Mouse (Mus musculus) intestine, embryonic 14.5 days (tissue): ENCODE results near the gene Sept3. TPM values are rescaled to one million over a fixed set of nuclear protein-coding genes. Genes with fewer than 3 reads are reported as not detected.
A peak's percentile ranks its signal among the peaks of the same experiment; 100 is the strongest.

Experiments used
- ATAC-seq: fragments of 200-750 bp; cut with Nextera tagmentation; replicated peaks from 2 replicates; pipeline ENCODE4 v1.8.0; 2017; ENCODE audit warnings: low read depth, moderate number of reproducible peaks, moderate TSS enrichment, moderate library complexity; ENCODE audit not compliant: low FRiP score, low TSS enrichment
- DNase-seq: peaks from one replicate; pipeline ENCODE4 v3.0.0-alpha.2; 2018; ENCODE audit warnings: low spot score
- H3K27ac ChIP-seq: fragments of 300-500 bp; sonication (generic); 2 replicates; pipeline ENCODE4 v1.5.1; 2014; ENCODE audit warnings: low read depth, mild to moderate bottlenecking, control low read depth
- H3K27me3 ChIP-seq: fragments of 300-500 bp; sonication (generic); replicated peaks from 2 replicates; pipeline ENCODE4 v1.6.1; 2014; ENCODE audit warnings: low read length, control low read depth; ENCODE audit not compliant: control insufficient read depth, insufficient read depth
- H3K36me3 ChIP-seq: fragments of 300-500 bp; sonication (generic); 2 replicates; pipeline ENCODE4 v1.6.1; 2014; ENCODE audit warnings: low read length, control low read depth; ENCODE audit not compliant: control insufficient read depth, insufficient read depth
- H3K4me1 ChIP-seq: fragments of 300-500 bp; sonication (generic); replicated peaks from 2 replicates; pipeline ENCODE4 v1.6.1; 2014; ENCODE audit warnings: low read length, control low read depth, mixed read lengths; ENCODE audit not compliant: control insufficient read depth, insufficient read depth
- H3K4me2 ChIP-seq: fragments of 300-500 bp; sonication (generic); 2 replicates; pipeline ENCODE4 v1.6.1; 2014; ENCODE audit warnings: low read length
- H3K4me3 ChIP-seq: fragments of 300-500 bp; sonication (generic); 2 replicates; pipeline ENCODE4 v1.5.1; 2014; ENCODE audit warnings: low read depth, low read length, control low read depth, mixed read lengths
- H3K9ac ChIP-seq: fragments of 300-500 bp; sonication (generic); 2 replicates; pipeline ENCODE4 v1.6.1; 2014; ENCODE audit warnings: mild to moderate bottlenecking, low read length
- H3K9me3 ChIP-seq: fragments of 300-500 bp; sonication (generic); 2 replicates; pipeline ENCODE4 v1.6.1; 2016; ENCODE audit warnings: low read length, control low read depth; ENCODE audit not compliant: control insufficient read depth
- WGBS: fragments of 180-500 bp; shearing (Covaris S2); extraction: QIAGEN DNeasy Blood & Tissue Kit; methylation state at CpG from one replicate; pipeline ENCODE4 v1.1.7; 2014; 5-methylcytosine and 5-hydroxymethylcytosine counted together
- polyA plus RNA-seq: library from polyadenylated mRNA; unstranded; fragments of >200 nt; fragmentation: Nextera tagmentation; extraction: Ambion mirVana; gene quantifications from 2 replicates; pipeline ENCODE4 v1.2.1, GENCODE M21; 2014

Gene Sept3
- polyA plus RNA-seq, 1 experiment from 2014 or later, result 18.3 TPM

- peak overlapping the region; percentile 81 for H3K4me2 ChIP-seq
- no peak for ATAC-seq
- no peaks in the 10 kb centered on the region for H3K9me3 ChIP-seq
- H3K36me3 ChIP-seq, result peaks cover 32% of the 10 kb centered on the region
- WGBS, result 17% methylated on average over 4 of the region's 4 CpGs
- H3K27me3 ChIP-seq, result no peaks in the 10 kb centered on the region
- H3K4me1 ChIP-seq, result peaks cover 23% of the 10 kb centered on the region
- peak overlapping the region; percentile 70 for H3K4me3 ChIP-seq
- no peak for DNase-seq
- peak overlapping the region; percentile 59 for H3K9ac ChIP-seq
- peak overlapping the region; percentile 62; the same call in 1 of the 2 replicates for H3K27ac ChIP-seq
Measured at GRCm38 (mm10) chr15:82337875-82338274, 63.2 kb downstream of the Sept3 start.

- Histone ChIP-seq H3K36me3 (peaks cover 29% of the 10 kb centered on the region), H3K4me1 (peaks cover 23% of the 10 kb centered on the region), H3K9ac (peak within 1 kb of the TSS; percentile 59), H3K9me3 (no peaks in the 10 kb centered on the region), H3K27me3 (no peaks in the 10 kb centered on the region), H3K27ac (peak within 1 kb of the TSS; percentile 62; the same call in 1 of the 2 replicates), H3K4me2 (peak within 1 kb of the TSS; percentile 81), H3K4me3 (peak within 1 kb of the TSS; percentile 70)
- DNase-seq, result peak; percentile 97
- under 1% methylated on average over 41 of the region's 41 CpGs for WGBS
- peak; percentile 82 for ATAC-seq
Measured at GRCm38 (mm10) chr15:82338593-82339112, 64.0 kb downstream of the Sept3 start, which contains the start of the genes Naga, Pheta2 and Smdt1. TSS of gene Naga (minus strand) at chr15:82338925. TSS of gene Pheta2 (plus strand) at chr15:82338942. TSS of gene Smdt1 (plus strand) at chr15:82338959.

- 59% methylated on average over 10 of the region's 10 CpGs for WGBS
Measured at GRCm38 (mm10) chr15:82339150-82339549, 64.5 kb downstream of the Sept3 start.

GRCm38 (mm10) chr15:82339634-82340254, 65.1 kb downstream of the Sept3 start:
- Histone ChIP-seq H3K27me3 (no peaks in the 10 kb centered on the region), H3K9ac (no peak overlapping the region), H3K27ac (no peak overlapping the region), H3K36me3 (peaks cover 22% of the 10 kb centered on the region), H3K9me3 (no peaks in the 10 kb centered on the region), H3K4me2 (no peak overlapping the region), H3K4me1 (peaks cover 23% of the 10 kb centered on the region), H3K4me3 (no peak overlapping the region)
- 64% methylated on average over 8 of the region's 8 CpGs for WGBS
- DNase-seq, result no peak
- ATAC-seq, result no peak

More at GRCm38 (mm10) chr15:82339150-82339549, 64.5 kb downstream of the Sept3 start:
- ATAC-seq, result no peak
- Histone ChIP-seq H3K4me3 (peak overlapping the region; percentile 70), H3K9me3 (no peaks in the 10 kb centered on the region), H3K9ac (peak overlapping the region; percentile 59; the same call in 1 of the 2 replicates), H3K27me3 (no peaks in the 10 kb centered on the region), H3K4me1 (peaks cover 23% of the 10 kb centered on the region), H3K27ac (no peak overlapping the region), H3K36me3 (peaks cover 27% of the 10 kb centered on the region), H3K4me2 (peak overlapping the region; percentile 81)
- no peak for DNase-seq

- H3K4me1 ChIP-seq, result peaks cover 23% of the 10 kb centered on the region
- H3K9me3 ChIP-seq, result no peaks in the 10 kb centered on the region
- peak overlapping the region; percentile 72 for H3K4me2 ChIP-seq
- ATAC-seq (no peak), DNase-seq (peak; percentile 71)
- peak overlapping the region; percentile 88 for H3K27ac ChIP-seq
- H3K4me3 ChIP-seq, result peak overlapping the region; percentile 53
- H3K9ac ChIP-seq, result peak overlapping the region; percentile 82
- peaks cover 16% of the 10 kb centered on the region for H3K36me3 ChIP-seq
- H3K27me3 ChIP-seq, result no peaks in the 10 kb centered on the region
- WGBS, result 34% methylated on average over 21 of the region's 21 CpGs
Measured at GRCm38 (mm10) chr15:82340414-82341035, 65.8 kb downstream of the Sept3 start.

GRCm38 (mm10) chr15:82341036-82341501, 66.4 kb downstream of the Sept3 start:
- Histone ChIP-seq H3K27ac (peak overlapping the region; percentile 88), H3K27me3 (no peaks in the 10 kb centered on the region), H3K4me2 (peak overlapping the region; percentile 72), H3K4me1 (peaks cover 23% of the 10 kb centered on the region), H3K4me3 (peak overlapping the region; percentile 53), H3K9me3 (no peaks in the 10 kb centered on the region), H3K9ac (peak overlapping the region; percentile 82), H3K36me3 (peaks cover 11% of the 10 kb centered on the region; the same call in 1 of the 2 replicates)
- WGBS, result 2% methylated on average over 35 of the region's 40 CpGs
- peak; percentile 83 for DNase-seq
- ATAC-seq, result no peak

GRCm38 (mm10) chr15:82341675-82342542, 67.2 kb downstream of the Sept3 start:
- peak overlapping the region; percentile 53 for H3K4me3 ChIP-seq
- H3K4me1 ChIP-seq, result peaks cover 27% of the 10 kb centered on the region
- peak overlapping the region; percentile 88 for H3K27ac ChIP-seq
- ATAC-seq, result no peak
- H3K9me3 ChIP-seq, result no peaks in the 10 kb centered on the region
- H3K9ac ChIP-seq, result peak overlapping the region; percentile 82
- no peaks in the 10 kb centered on the region for H3K27me3 ChIP-seq
- H3K4me2 ChIP-seq, result peak overlapping the region; percentile 72
- WGBS, result 57% methylated on average over 15 of the region's 15 CpGs
- peaks cover 3% of the 10 kb centered on the region; the same call in 1 of the 2 replicates for H3K36me3 ChIP-seq
- peak; percentile 63 for DNase-seq

- H3K9ac ChIP-seq, result no peak overlapping the region
- peak overlapping the region; percentile 88; the same call in 1 of the 2 replicates for H3K27ac ChIP-seq
- H3K4me3 ChIP-seq, result no peak overlapping the region
Measured at GRCm38 (mm10) chr15:82342543-82342935, 67.8 kb downstream of the Sept3 start.

More at GRCm38 (mm10) chr15:82342543-82342935, 67.8 kb downstream of the Sept3 start:
- DNase-seq (no peak), ATAC-seq (no peak)
- Histone ChIP-seq H3K27me3 (no peaks in the 10 kb centered on the region), H3K9me3 (no peaks in the 10 kb centered on the region), H3K36me3 (peaks cover 3% of the 10 kb centered on the region; the same call in 1 of the 2 replicates), H3K4me2 (peak overlapping the region; percentile 72; the same call in 1 of the 2 replicates), H3K4me1 (peaks cover 30% of the 10 kb centered on the region)
- WGBS, result 78% methylated on average over 5 of the region's 5 CpGs
